Mouse (Mus musculus): Measurements from ENCODE around the gene Whamm.

DNA sequence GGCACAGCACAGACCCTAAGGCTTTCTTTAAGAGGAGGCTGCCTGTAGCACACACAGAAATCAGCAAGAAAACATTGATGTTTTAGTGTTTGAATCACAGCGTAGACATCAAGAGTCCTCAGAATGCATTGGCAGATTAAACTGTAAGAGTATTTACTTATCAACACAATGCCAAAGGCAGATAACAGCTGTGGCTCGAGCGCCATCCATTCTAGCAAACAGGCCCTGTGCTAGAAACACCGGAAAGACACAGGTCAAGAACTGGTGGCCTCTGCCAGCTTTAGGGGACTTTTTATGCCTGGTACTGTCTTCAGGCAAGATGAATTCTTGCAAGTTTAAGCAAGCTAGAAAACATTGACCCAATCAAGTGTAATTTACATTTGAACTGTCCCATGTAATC is 4.7 kb upstream of the Whamm start:
- no peak for TF ChIP-seq CTCF (IDR thresholded peaks at IDR 0.05; ENCODE audit: borderline replicate concordance, insufficient read depth, low read length)
- no peak for TF ChIP-seq POLR2A (IDR thresholded peaks at IDR 0.05; ENCODE audit: low read depth, low read length)

Data from embryonic fibroblast, embryonic 13.5 days (primary cell).